Mouse (Mus musculus) lung, adult 2 months (tissue): ENCODE results near the gene Smndc1.

ENCODE experiments used
- CTCF ChIP-seq: fragments of 200-500 bp; IDR thresholded peaks from 2 replicates; pipeline ENCODE4 v1.5.1; 2011; ENCODE audit warnings: mild to moderate bottlenecking, low read length, control low read depth; ENCODE audit not compliant: insufficient read depth
- POLR2A ChIP-seq: fragments of 200-500 bp; IDR thresholded peaks from 2 replicates; pipeline ENCODE4 v1.6.1; 2011; ENCODE audit warnings: low read depth, mild to moderate bottlenecking, control low read depth, low read length, borderline replicate concordance; ENCODE audit errors: extremely low read depth

DNA sequence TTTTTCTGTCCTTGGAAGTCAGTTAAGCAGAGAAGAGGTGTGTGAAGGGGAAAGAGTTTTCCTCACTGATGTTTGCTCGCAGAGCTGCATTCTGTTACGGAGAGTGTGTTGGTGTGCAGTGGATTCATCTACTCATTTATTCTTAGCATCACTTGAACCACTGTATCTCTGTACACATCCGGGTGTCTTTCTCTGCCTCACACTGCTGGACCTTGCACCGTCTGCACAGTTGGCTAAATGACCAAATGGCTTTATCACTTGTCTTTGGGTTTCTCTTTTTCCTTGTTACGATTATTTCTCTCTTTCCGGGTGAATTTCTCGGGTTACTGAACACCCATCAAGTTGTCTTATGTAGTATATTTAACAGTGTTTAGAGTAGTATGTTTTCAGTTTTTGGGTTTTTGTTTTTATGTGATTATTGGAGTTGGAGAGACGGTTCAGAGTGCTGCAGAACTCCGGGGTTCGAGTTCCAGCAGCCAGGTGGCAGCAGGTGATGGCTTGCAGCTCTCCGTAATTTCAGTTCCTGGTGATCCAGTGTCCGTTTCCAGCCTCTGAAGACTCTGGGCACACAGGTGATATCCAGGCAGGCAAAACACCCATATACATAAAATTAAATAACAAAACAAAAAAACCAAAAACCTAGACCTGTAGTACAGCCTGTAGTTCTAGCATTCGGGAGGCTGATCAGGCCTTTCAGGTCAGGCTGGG, 47.0 kb downstream of the Smndc1 start:
- TF ChIP-seq CTCF (no peak), POLR2A (no peak)
